Mouse (Mus musculus): ENCODE data around the gene Fcrl5.

- no peak for TF ChIP-seq CTCF (IDR thresholded peaks at IDR 0.05; ENCODE audit: low read depth)
- TF ChIP-seq EP300 (optimal IDR thresholded peaks at IDR 0.05), result peak; percentile 58
Observed at GRCm38 (mm10) chr3:87530234-87530633, 94.7 kb downstream of the Fcrl5 start.

All from stomach, postnatal 0 days (tissue).